8 mouse cellular contexts compared by ENCODE assay signal in genomic region chr1:59795336-59795735, GRCm38 (mm10). TPM values are rescaled to one million over a fixed set of nuclear protein-coding genes. Genes with fewer than 3 reads are reported as not detected.
A peak's percentile ranks its signal among the peaks of the same experiment; 100 is the strongest.
DNase-seq lines count a peak whose midpoint lies in the region; ATAC-seq and TF ChIP-seq lines count a peak whose summit lies in the region.

No protein-coding gene starts in this region.

- DNase-seq in gastrocnemius, adult 2 months = peak; percentile 39
- DNase-seq in gastrocnemius, postnatal 25 days = no peak
- DNase-seq in NIH3T3 (ENCODE audit: low read depth) = peak; percentile 8
- peak; percentile 33 to 52 for DNase-seq in heart, adult 9 months (ENCODE audit: low spot score in 2 of 2)
- peak; percentile 20 to 50 for DNase-seq in left cerebral cortex, postnatal 25 days (ENCODE audit: low spot score in 2 of 2)
- no peak for DNase-seq in adipocyte (ENCODE audit: low spot score)
- no peak for DNase-seq in spleen, postnatal 36 days (ENCODE audit: low spot score in 2 of 2)

- ATAC-seq in activated CD4-positive, CD25-positive, alpha-beta regulatory T cell, adult 4 months = no peak

- H3K27ac ChIP-seq in gastrocnemius, adult 2 months = peak overlapping the region; percentile 53

- no peak overlapping the region for H3K4me3 ChIP-seq in gastrocnemius, adult 2 months

- intact Hi-C loops in gastrocnemius, adult 2 months (cut with DNase I) = no loop called here
- intact Hi-C loops in left cerebral cortex, postnatal 25 days (cut with DNase I) = no loop called here

- no peak for TF ChIP-seq CTCF in gastrocnemius, adult 2 months (IDR thresholded peaks at IDR 0.05)

RNA-seq across cellular contexts. Expression of gene Bmpr2, which starts 32.1 kb away (rescaled TPM):
- total RNA-seq in gastrocnemius, adult 2 months (2021) = 10 to 100 TPM; 46.8 to 47.8 TPM
- total RNA-seq in gastrocnemius, postnatal 25 days (2021) = 10 to 100 TPM; 35.6 TPM
- 100 to 1,000 TPM in 1 of 2 experiments, 10 to 100 TPM in 1; 96.2 to 101 TPM for total RNA-seq in left cerebral cortex, postnatal 25 days (2021)
- polyA plus RNA-seq in activated CD4-positive, CD25-positive, alpha-beta regulatory T cell, adult 4 months (2017; shearing (Covaris generic)) = 1 to 10 TPM; 2.3 to 2.4 TPM

Comparison
In these comparisons a context has a peak if more than half of its experiments do, and no peak if none do; other contexts are left out.
1. DNase-seq: peak in gastrocnemius, adult 2 months (single experiment), NIH3T3 (single experiment), heart, adult 9 months (2 of 2) and left cerebral cortex, postnatal 25 days (2 of 2); none in gastrocnemius, postnatal 25 days (single experiment), adipocyte (single experiment) and spleen, postnatal 36 days (0 of 2).